In genomic region chr9:61855686-61856085, GRCm38 (mm10) we compare ENCODE assay signal across 19 mouse cellular contexts. TPM values are rescaled to one million over a fixed set of nuclear protein-coding genes. Genes with fewer than 3 reads are reported as not detected.
DNase-seq lines count a peak whose midpoint lies in the region; ATAC-seq lines count a peak whose summit lies in the region.
"Had no signal": no experiment of that assay in that cellular context is flagged by ENCODE, and none has a peak within 500 bp of the region (broad histone marks: within the 10 kb centered on the region; RNA-seq: fewer than 3 reads in every experiment).

No protein-coding gene starts in this region.

- intact Hi-C loops in left cerebral cortex, postnatal 4 days (cut with DNase I): no loop called here
- intact Hi-C loops in left cerebral cortex, postnatal 36 days (cut with DNase I): no loop called here
- intact Hi-C loops in heart, postnatal 36 days (cut with DNase I): no loop called here

- no peak overlapping the region for H3K4me3 ChIP-seq in heart, embryonic 11.5 days (ENCODE audit: low read depth, low read length)
- H3K4me3 ChIP-seq: hindbrain, embryonic 13.5 days; limb, embryonic 10.5 days; liver, embryonic 12.5 days; megakaryocyte, embryonic 14.5 days; stomach, embryonic 15.5 days had no signal

- H3K36me3 ChIP-seq in heart, embryonic 11.5 days (ENCODE audit: control insufficient read depth, insufficient read depth, low read length): no peaks in the 10 kb centered on the region
- H3K36me3 ChIP-seq: hindbrain, embryonic 13.5 days; limb, embryonic 10.5 days; liver, embryonic 12.5 days; stomach, embryonic 15.5 days had no signal

- H3K4me2 ChIP-seq in heart, embryonic 11.5 days: peak overlapping the region; percentile 19
- H3K4me2 ChIP-seq: hindbrain, embryonic 13.5 days; liver, embryonic 12.5 days; stomach, embryonic 15.5 days had no signal

- ATAC-seq in heart, embryonic 11.5 days (replicated peaks; ENCODE audit: insufficient number of reproducible peaks, low FRiP score, low TSS enrichment): no peak
- ATAC-seq: CD4-positive, CD25-positive, alpha-beta regulatory T cell, adult 4 months; intestine, postnatal 0 days; liver, embryonic 12.5 days had no signal

- H3K9me3 ChIP-seq in heart, embryonic 11.5 days (replicated peaks; ENCODE audit: control insufficient read depth, low read length): no peaks in the 10 kb centered on the region
- H3K9me3 ChIP-seq: hindbrain, embryonic 13.5 days; limb, embryonic 10.5 days; liver, embryonic 12.5 days; stomach, embryonic 15.5 days had no signal

- no peaks in the 10 kb centered on the region; the same call in 1 of the 2 replicates for H3K4me1 ChIP-seq in heart, embryonic 11.5 days (ENCODE audit: control insufficient read depth, insufficient read depth, low read length)

- peak; percentile 17 for DNase-seq in gastrocnemius, adult 18-20 months (ENCODE audit: low spot score)
- no peak for DNase-seq in gastrocnemius, postnatal 10 days
- peak; percentile 24 for DNase-seq in left cerebral cortex, postnatal 4 days
- DNase-seq in left cerebral cortex, postnatal 36 days (ENCODE audit: low spot score in 2 of 2): no peak
- peak; percentile 9 to 14 for DNase-seq in heart, postnatal 36 days
- no peak for DNase-seq in thymus, postnatal 0 days (ENCODE audit: low spot score)
- DNase-seq: adrenal gland, postnatal 36 days; kidney, postnatal 14 days; layer of hippocampus, adult 9-11 months; spleen, adult 18-20 months; thymus, postnatal 14 days had no signal

- H3K27me3 ChIP-seq in heart, embryonic 11.5 days (ENCODE audit: control insufficient read depth, insufficient read depth, low read length): peaks cover 6% of the 10 kb centered on the region
- H3K27me3 ChIP-seq: hindbrain, embryonic 13.5 days had no signal

- no peak overlapping the region for H3K9ac ChIP-seq in heart, embryonic 11.5 days (ENCODE audit: low read depth, low read length)
- H3K9ac ChIP-seq: hindbrain, embryonic 13.5 days; liver, embryonic 12.5 days; stomach, embryonic 15.5 days had no signal

- no peak overlapping the region for H3K27ac ChIP-seq in heart, embryonic 11.5 days (ENCODE audit: low read depth, low read length)
- H3K27ac ChIP-seq: hindbrain, embryonic 13.5 days; limb, embryonic 10.5 days; liver, embryonic 12.5 days; stomach, embryonic 15.5 days had no signal

- 54% methylated on average over 11 of the region's 11 CpGs for WGBS in heart, embryonic 11.5 days (ENCODE audit: insufficient replicate concordance)

RNA-seq across cellular contexts. Expression of gene Rplp1, which starts 58.7 kb away (rescaled TPM):
- 1,000 to 10,000 TPM; 1,375 to 1,461 TPM for total RNA-seq in gastrocnemius, adult 18-20 months (2021)
- total RNA-seq in gastrocnemius, postnatal 10 days (2021): 1,000 to 10,000 TPM; 1,829 to 1,854 TPM
- total RNA-seq in left cerebral cortex, postnatal 4 days (2021): 1,000 to 10,000 TPM; 2,004 to 2,011 TPM
- 1,000 to 10,000 TPM; 1,300 to 1,479 TPM for total RNA-seq in left cerebral cortex, postnatal 36 days (2021)
- 963 and 1,096 TPM in 2 replicates for polyA plus RNA-seq in heart, embryonic 11.5 days (2014; fragmentation: Nextera tagmentation; extraction: Ambion mirVana)
- total RNA-seq in heart, postnatal 36 days (2021): 1,000 to 10,000 TPM; 1,412 to 1,619 TPM
- 2,029 and 2,097 TPM in 2 replicates for polyA plus RNA-seq in thymus, postnatal 0 days (2015; fragmentation: Nextera tagmentation; extraction: Ambion mirVana)

Comparison
In these comparisons a context has a peak if more than half of its experiments do, and no peak if none do; other contexts are left out.
1. DNase-seq: peak in gastrocnemius, adult 18-20 months (single experiment), left cerebral cortex, postnatal 4 days (single experiment) and heart, postnatal 36 days (2 of 2); none in gastrocnemius, postnatal 10 days (single experiment), left cerebral cortex, postnatal 36 days (0 of 2) and thymus, postnatal 0 days (single experiment).